7 mouse cellular contexts compared by ENCODE assay signal in genomic region chr2:30658480-30658843, GRCm38 (mm10).
A peak's percentile ranks its signal among the peaks of the same experiment; 100 is the strongest.
DNase-seq lines count a peak whose midpoint lies in the region; ATAC-seq lines count a peak whose summit lies in the region.

No protein-coding gene starts in this region.

- H3K4me2 ChIP-seq in intestine, embryonic 15.5 days (replicated peaks): peak overlapping the region; percentile 86

- no peaks in the 10 kb centered on the region for H3K27me3 ChIP-seq in intestine, embryonic 15.5 days (replicated peaks)
- peaks cover 10% of the 10 kb centered on the region; the same call in 1 of the 2 replicates for H3K27me3 ChIP-seq in midbrain, embryonic 10.5 days (ENCODE audit: low read depth, poor library complexity, severe bottlenecking)

- DNase-seq in adrenal gland, adult 2 months: peak; percentile 100
- DNase-seq in embryo, embryonic 11.5 days (ENCODE audit: low read depth, low spot score): peak; percentile 99
- peak; percentile 98 to 99 for DNase-seq in gastrocnemius, postnatal 36 days
- peak; percentile 100 for DNase-seq in left cerebral cortex, postnatal 25 days (ENCODE audit: low spot score in 2 of 2)
- DNase-seq in midbrain, embryonic 10.5 days (ENCODE audit: low spot score): peak; percentile 100
- peak; percentile 100 for DNase-seq in right cerebral cortex, postnatal 4 days

- peak overlapping the region; percentile 56 for H3K9ac ChIP-seq in intestine, embryonic 15.5 days

- peaks cover 43% of the 10 kb centered on the region for H3K4me1 ChIP-seq in intestine, embryonic 15.5 days (replicated peaks)
- H3K4me1 ChIP-seq in midbrain, embryonic 10.5 days: peaks cover 95% of the 10 kb centered on the region

- ATAC-seq in intestine, embryonic 15.5 days: peak; percentile 89

- H3K27ac ChIP-seq in intestine, embryonic 15.5 days: peak overlapping the region; percentile 99
- peak overlapping the region; percentile 99 for H3K27ac ChIP-seq in midbrain, embryonic 10.5 days (replicated peaks)

- intact Hi-C loops in gastrocnemius, postnatal 36 days (cut with DNase I): loop anchor here (5.0 kb wide), 2 partner anchors 61 to 119 kb away; partner anchors contain the start of gene Cstad
- intact Hi-C loops in left cerebral cortex, postnatal 25 days (cut with DNase I): loop anchor here (1.0 to 5.0 kb wide), 5 partner anchors 19 to 186 kb away; partner anchors contain the start of gene Ier5l

- H3K36me3 ChIP-seq in intestine, embryonic 15.5 days: no peaks in the 10 kb centered on the region
- no peaks in the 10 kb centered on the region for H3K36me3 ChIP-seq in midbrain, embryonic 10.5 days

- WGBS in intestine, embryonic 15.5 days: under 1% methylated on average over 42 of the region's 45 CpGs
- 0% methylated on average over 45 of the region's 45 CpGs for WGBS in midbrain, embryonic 10.5 days

- H3K9me3 ChIP-seq in intestine, embryonic 15.5 days: no peaks in the 10 kb centered on the region
- no peaks in the 10 kb centered on the region for H3K9me3 ChIP-seq in midbrain, embryonic 10.5 days (replicated peaks)

- peak overlapping the region; percentile 44 for H3K4me3 ChIP-seq in intestine, embryonic 15.5 days (replicated peaks)
- peak overlapping the region; percentile 54 for H3K4me3 ChIP-seq in midbrain, embryonic 10.5 days

Comparison
In these comparisons a context has a peak if more than half of its experiments do, and no peak if none do; other contexts are left out.
1. Peak in every context shown above with its lines: DNase-seq, ATAC-seq, H3K4me3 ChIP-seq and H3K27ac ChIP-seq.